Mouse (Mus musculus) liver, embryonic 11.5 days (tissue): Measurements from ENCODE around the gene Slc26a9. TPM values are rescaled to one million over a fixed set of nuclear protein-coding genes. Genes with fewer than 3 reads are reported as not detected.
A peak's percentile ranks its signal among the peaks of the same experiment; 100 is the strongest.

Source experiments
- ATAC-seq: fragments of 200-750 bp; cut with Nextera tagmentation; replicated peaks from 2 replicates; pipeline ENCODE4 v1.8.0; 2017; ENCODE audit warnings: moderate number of reproducible peaks, mild to moderate bottlenecking, moderate TSS enrichment, moderate library complexity; ENCODE audit not compliant: low FRiP score
- DNase-seq: peaks from one replicate; pipeline ENCODE4 v3.0.0-alpha.2; 2017; ENCODE audit warnings: low spot score
- H3K27ac ChIP-seq: fragments of 300-500 bp; sonication (generic); 2 replicates; pipeline ENCODE4 v1.5.1; 2014; ENCODE audit warnings: mild to moderate bottlenecking, low read depth, low read length, control low read depth
- H3K27me3 ChIP-seq: fragments of 300-500 bp; sonication (generic); replicated peaks from 2 replicates; pipeline ENCODE4 v1.6.1; 2014; ENCODE audit warnings: low read length, mixed read lengths; ENCODE audit not compliant: control insufficient read depth, insufficient read depth
- H3K36me3 ChIP-seq: fragments of 300-500 bp; sonication (generic); 2 replicates; pipeline ENCODE4 v1.6.1; 2014; ENCODE audit warnings: mild to moderate bottlenecking, low read length, moderate library complexity, mixed read lengths; ENCODE audit not compliant: control insufficient read depth, insufficient read depth
- H3K4me1 ChIP-seq: fragments of 300-500 bp; sonication (generic); replicated peaks from 2 replicates; pipeline ENCODE4 v1.6.1; 2014; ENCODE audit warnings: low read length, mixed read lengths; ENCODE audit not compliant: control insufficient read depth, insufficient read depth
- H3K4me2 ChIP-seq: fragments of 300-500 bp; sonication (generic); 2 replicates; pipeline ENCODE4 v1.6.1; 2014; ENCODE audit warnings: mild to moderate bottlenecking, control low read depth, moderate library complexity
- H3K4me3 ChIP-seq: fragments of 300-500 bp; sonication (generic); 2 replicates; pipeline ENCODE4 v1.5.1; 2014; ENCODE audit warnings: low read depth, low read length, control low read depth
- H3K9ac ChIP-seq: fragments of 300-500 bp; sonication (generic); 2 replicates; pipeline ENCODE4 v1.6.1; 2014; ENCODE audit warnings: low read depth, low read length, control low read depth
- H3K9me3 ChIP-seq: fragments of 300-500 bp; sonication (generic); 2 replicates; pipeline ENCODE4 v1.6.1; 2016; ENCODE audit warnings: low read length, inconsistent platforms, mixed read lengths; ENCODE audit not compliant: control insufficient read depth
- WGBS: fragments of 180-500 bp; shearing (Covaris S2); extraction: QIAGEN DNeasy Blood & Tissue Kit; methylation state at CpG from one replicate; pipeline ENCODE4 v1.1.7; 2014; 5-methylcytosine and 5-hydroxymethylcytosine counted together
- polyA plus RNA-seq: library from polyadenylated mRNA; unstranded; fragments of >200 nt; fragmentation: Nextera tagmentation; extraction: Ambion mirVana; gene quantifications from 2 replicates; pipeline ENCODE4 v1.2.1, GENCODE M21; 2014

The Slc26a9 gene
- polyA plus RNA-seq, 1 experiment from 2014 or later = not detected

DNA sequence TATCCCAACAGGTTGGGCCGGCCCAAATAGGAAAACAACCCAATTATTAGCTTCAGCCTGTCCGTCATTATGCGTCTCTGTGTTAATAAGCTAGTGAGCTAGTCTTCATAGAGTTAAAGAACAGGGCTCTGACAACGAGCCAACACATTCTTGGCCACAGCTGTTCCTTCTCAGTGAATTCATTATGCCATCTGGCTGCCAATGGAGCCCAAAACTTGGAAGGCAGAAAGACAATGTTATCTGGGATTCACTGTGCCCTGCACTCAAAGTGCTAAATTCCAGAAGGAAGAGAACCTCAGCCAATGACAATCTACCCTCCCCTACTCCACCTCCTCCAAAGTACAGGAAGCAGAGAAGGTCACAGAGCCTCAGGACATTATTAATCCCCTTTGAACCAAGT is 26.8 kb downstream of the Slc26a9 start:
- DNase-seq (no peak), ATAC-seq (no peak)
- Histone ChIP-seq H3K27me3 (peaks cover 3% of the 10 kb centered on the region; the same call in 1 of the 2 replicates), H3K36me3 (no peaks in the 10 kb centered on the region), H3K4me2 (no peak overlapping the region), H3K4me3 (no peak overlapping the region), H3K9me3 (no peaks in the 10 kb centered on the region), H3K4me1 (no peaks in the 10 kb centered on the region), H3K9ac (no peak overlapping the region), H3K27ac (no peak overlapping the region)
- WGBS = 71% methylated on average over 4 of the region's 4 CpGs

DNA sequence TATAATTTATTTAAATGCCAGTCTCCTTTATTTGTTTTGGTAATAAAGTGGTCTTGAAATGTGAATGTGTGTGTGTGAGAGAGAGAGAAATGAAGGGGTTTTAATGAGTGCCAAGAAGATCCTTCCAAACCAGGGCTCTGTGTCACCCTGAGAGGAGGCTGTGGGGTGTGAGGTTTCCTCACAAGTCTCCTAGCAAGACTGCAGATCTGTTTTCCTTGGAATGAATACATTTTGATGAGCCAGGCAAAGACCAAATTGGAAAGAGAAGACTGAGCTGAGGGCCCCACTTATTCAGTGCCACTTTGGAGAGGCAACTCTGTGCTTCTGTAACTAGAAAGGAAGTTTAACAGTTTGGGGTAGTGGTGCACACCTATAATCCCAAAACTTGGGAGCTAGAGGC is 27.6 kb downstream of the Slc26a9 start:
- Histone ChIP-seq H3K4me3 (no peak overlapping the region), H3K9me3 (no peaks in the 10 kb centered on the region), H3K27ac (no peak overlapping the region), H3K9ac (no peak overlapping the region), H3K4me1 (no peaks in the 10 kb centered on the region), H3K4me2 (no peak overlapping the region), H3K36me3 (no peaks in the 10 kb centered on the region), H3K27me3 (peaks cover 3% of the 10 kb centered on the region; the same call in 1 of the 2 replicates)
- DNase-seq (no peak), ATAC-seq (no peak)

DNA sequence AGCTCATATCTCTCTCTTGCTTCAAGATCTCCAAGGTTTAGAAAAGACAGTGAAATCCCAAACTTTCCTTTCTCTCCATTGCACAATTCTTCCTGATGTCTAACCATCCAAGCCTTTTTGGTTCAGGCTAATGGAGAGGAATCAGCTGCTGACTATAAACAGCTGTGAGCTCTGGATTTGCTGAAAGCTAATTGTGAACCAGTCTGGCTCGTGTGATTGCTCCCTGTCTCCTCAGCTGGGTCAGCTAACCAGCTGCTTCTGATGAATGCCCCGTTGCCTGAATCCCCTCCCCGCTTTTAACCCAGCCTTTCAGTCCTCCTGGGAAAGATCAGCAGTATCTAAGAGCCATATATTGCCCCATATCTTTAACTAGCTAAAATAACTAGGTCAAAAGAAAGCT is 50.8 kb downstream of the Slc26a9 start:
- no peak for DNase-seq
- WGBS = 54% methylated on average over 3 of the region's 3 CpGs
- no peak overlapping the region for H3K4me3 ChIP-seq

DNA sequence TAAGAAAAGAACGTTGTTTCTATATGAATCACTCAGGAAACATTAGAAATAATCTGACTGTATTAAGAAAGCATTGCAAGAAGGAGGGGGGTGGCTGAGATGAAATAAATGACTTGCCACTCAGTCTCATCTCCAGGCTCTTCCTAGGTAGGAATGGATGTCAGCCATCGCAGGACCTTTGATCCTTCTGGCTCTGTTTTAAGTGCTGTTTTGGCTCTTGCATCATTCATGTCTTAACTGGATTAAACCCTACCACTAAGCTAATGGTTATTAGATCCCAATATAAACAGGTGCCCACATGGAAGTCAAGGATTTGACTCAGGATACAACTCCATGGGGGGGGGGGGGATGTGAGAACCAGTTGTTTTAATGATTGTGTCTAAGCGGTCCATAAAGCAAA is 51.3 kb downstream of the Slc26a9 start:
- no peak overlapping the region for H3K27ac ChIP-seq
- peaks cover 11% of the 10 kb centered on the region for H3K27me3 ChIP-seq
- DNase-seq (no peak), ATAC-seq (no peak)
- no peaks in the 10 kb centered on the region for H3K36me3 ChIP-seq
- WGBS = 82% methylated on average over 3 of the region's 3 CpGs
- no peaks in the 10 kb centered on the region for H3K9me3 ChIP-seq
- H3K4me2 ChIP-seq = no peak overlapping the region
- H3K9ac ChIP-seq = no peak overlapping the region
- no peaks in the 10 kb centered on the region; the same call in 1 of the 2 replicates for H3K4me1 ChIP-seq
- H3K4me3 ChIP-seq = no peak overlapping the region

More for the DNA sequence above, 50.8 kb downstream of the Slc26a9 start:
- Histone ChIP-seq H3K9ac (no peak overlapping the region), H3K9me3 (no peaks in the 10 kb centered on the region), H3K27me3 (peaks cover 11% of the 10 kb centered on the region), H3K27ac (no peak overlapping the region), H3K4me1 (no peaks in the 10 kb centered on the region; the same call in 1 of the 2 replicates), H3K4me2 (no peak overlapping the region), H3K36me3 (no peaks in the 10 kb centered on the region)
- ATAC-seq = no peak

DNA sequence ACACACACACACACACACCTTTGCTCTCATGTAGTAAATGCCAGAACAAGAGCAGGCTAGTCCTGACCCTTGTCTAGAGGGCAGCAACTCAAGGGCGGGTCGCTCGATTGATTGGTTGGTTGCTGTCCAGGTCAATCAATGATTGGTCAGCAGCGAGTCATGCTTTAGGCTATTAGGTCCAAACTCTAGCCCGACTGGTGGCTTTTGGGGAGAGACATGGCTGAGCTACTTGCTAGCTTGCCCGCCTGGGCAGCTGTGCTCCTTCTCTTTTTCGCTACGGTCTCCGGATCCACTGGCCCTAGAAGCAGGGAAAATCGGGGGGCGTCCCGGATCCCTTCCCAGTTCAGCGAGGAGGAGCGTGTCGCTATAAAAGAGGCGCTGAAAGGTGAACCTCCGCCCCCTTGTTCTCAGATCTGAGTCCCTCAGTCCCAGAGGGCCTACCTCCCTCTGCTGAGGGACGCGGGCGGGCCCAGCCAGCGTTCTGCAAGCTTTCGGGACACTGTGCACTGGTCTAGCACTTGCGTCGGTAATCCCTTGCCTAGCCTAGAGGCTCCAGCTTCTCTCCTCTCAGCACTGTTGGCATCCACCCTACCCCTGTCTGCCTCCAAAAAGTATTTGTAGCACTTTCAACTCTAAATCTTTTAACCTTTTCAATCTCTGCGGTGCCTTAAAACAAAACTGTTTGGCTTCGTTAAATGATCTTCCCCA is 53.5 kb downstream of the Slc26a9 start, which contains the start of gene Pm20d1:
Gene Pm20d1 (plus strand): TSS at position 180 of the 708 bp plus-strand sequence.
- Histone ChIP-seq H3K4me3 (peak within 1 kb of the TSS; percentile 34), H3K36me3 (no peaks in the 10 kb centered on the region), H3K4me1 (no peaks in the 10 kb centered on the region; the same call in 1 of the 2 replicates), H3K4me2 (peak within 1 kb of the TSS; percentile 55), H3K27me3 (peaks cover 11% of the 10 kb centered on the region), H3K27ac (no peak within 1 kb of the TSS), H3K9me3 (no peaks in the 10 kb centered on the region), H3K9ac (peak within 1 kb of the TSS; percentile 12; the same call in 1 of the 2 replicates)
- peak; percentile 51 for DNase-seq
- 6% methylated on average over 26 of the region's 26 CpGs for WGBS
- ATAC-seq = peak; percentile 67

DNA sequence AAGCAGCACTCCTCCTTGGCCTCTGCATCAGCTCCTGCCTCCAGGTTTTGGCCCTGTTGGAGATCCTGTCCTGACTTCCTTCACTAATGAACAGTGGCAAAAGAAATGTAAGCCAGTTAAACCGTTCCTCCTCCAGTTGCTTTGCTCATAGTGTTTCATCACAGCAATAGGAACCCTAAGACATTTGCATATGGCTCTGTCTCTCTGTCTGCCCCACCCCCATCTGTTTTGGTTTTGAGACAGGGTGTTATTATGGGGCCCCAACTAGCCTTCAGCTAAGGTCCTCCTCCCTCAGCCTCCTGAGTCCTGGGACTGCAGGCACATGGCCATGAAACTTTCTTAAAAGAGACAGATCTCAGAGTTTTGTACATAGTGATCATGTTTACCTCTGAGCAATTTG is 56.2 kb downstream of the Slc26a9 start:
- ATAC-seq (no peak), DNase-seq (no peak)
- Histone ChIP-seq H3K9ac (no peak overlapping the region), H3K9me3 (no peaks in the 10 kb centered on the region), H3K36me3 (no peaks in the 10 kb centered on the region), H3K27me3 (peaks cover 11% of the 10 kb centered on the region), H3K4me1 (no peaks in the 10 kb centered on the region; the same call in 1 of the 2 replicates), H3K4me2 (no peak overlapping the region), H3K4me3 (no peak overlapping the region), H3K27ac (no peak overlapping the region)
- 32% methylated on average over 1 of the region's 1 CpGs for WGBS

DNA sequence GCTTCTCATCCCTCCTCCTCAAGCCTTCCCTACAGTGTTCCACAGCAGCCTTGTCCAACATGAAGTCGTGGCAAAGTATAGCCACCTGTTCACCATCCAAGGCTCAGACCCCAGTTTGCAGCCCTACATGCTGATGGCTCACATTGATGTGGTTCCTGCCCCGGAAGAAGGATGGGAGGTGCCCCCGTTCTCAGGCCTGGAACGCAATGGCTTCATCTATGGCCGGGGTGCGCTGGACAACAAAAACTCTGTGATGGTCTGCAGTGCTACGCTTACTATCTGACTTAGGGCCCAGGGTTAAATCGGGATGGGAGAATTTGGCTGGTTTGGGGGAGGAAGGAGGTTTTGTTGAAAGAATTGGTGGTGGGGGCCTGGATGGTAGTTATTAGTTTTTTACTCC is 57.2 kb downstream of the Slc26a9 start:
- DNase-seq (no peak), ATAC-seq (no peak)
- 88% methylated on average over 8 of the region's 8 CpGs for WGBS
- H3K4me1 ChIP-seq = no peaks in the 10 kb centered on the region; the same call in 1 of the 2 replicates
- H3K9me3 ChIP-seq = no peaks in the 10 kb centered on the region
- H3K4me2 ChIP-seq = no peak overlapping the region
- no peaks in the 10 kb centered on the region for H3K36me3 ChIP-seq
- H3K27me3 ChIP-seq = peaks cover 11% of the 10 kb centered on the region
- no peak overlapping the region for H3K27ac ChIP-seq
- H3K4me3 ChIP-seq = no peak overlapping the region
- no peak overlapping the region for H3K9ac ChIP-seq

DNA sequence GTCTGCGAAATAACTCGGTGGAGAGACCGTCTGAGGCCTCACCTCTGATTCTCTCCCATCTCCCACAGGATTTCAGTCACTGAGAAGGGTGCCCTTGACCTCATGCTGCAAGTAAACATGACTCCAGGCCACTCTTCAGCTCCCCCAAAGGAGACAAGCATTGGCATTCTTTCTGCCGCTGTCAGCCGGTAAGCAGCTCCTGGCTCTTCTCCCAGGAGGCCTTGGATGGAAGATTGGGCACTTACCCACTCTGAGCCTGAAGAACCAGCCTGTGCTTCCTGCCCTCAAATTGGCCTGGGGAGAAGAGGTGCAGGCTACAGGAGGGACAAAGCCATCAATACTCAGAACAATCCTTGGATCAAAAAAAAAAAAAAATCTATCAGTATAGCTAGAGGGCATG is 58.8 kb downstream of the Slc26a9 start:
- Histone ChIP-seq H3K9me3 (no peaks in the 10 kb centered on the region), H3K27me3 (peaks cover 4% of the 10 kb centered on the region), H3K4me2 (no peak overlapping the region), H3K4me1 (no peaks in the 10 kb centered on the region; the same call in 1 of the 2 replicates), H3K9ac (no peak overlapping the region), H3K4me3 (no peak overlapping the region), H3K27ac (no peak overlapping the region), H3K36me3 (no peaks in the 10 kb centered on the region)
- DNase-seq (no peak), ATAC-seq (no peak)
- 85% methylated on average over 5 of the region's 5 CpGs for WGBS

DNA sequence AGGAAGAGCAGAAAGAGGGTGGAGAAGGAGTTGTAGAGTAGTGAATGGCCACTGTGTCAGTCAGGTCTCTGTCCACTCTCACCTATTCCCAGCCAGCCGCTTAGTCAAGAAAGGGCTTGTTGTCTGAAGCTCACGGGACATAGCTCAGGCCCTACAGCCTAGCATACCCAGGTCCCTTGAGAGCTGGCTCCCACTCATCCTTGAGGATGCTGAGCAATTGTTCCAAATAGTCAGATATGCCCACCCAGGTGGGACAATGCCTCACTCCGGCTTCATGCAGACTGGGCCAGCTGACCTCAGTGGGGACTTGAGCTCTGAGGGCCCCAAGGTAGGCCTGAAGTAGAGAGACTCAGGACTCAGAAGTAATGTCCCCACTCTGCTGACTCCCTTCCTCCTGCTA is 60.3 kb downstream of the Slc26a9 start:
- H3K27me3 ChIP-seq = no peaks in the 10 kb centered on the region
- H3K9me3 ChIP-seq = no peaks in the 10 kb centered on the region
- DNase-seq (no peak), ATAC-seq (no peak)
- H3K36me3 ChIP-seq = no peaks in the 10 kb centered on the region
- 79% methylated on average over 3 of the region's 3 CpGs for WGBS
- H3K9ac ChIP-seq = no peak overlapping the region
- no peaks in the 10 kb centered on the region for H3K4me1 ChIP-seq
- H3K27ac ChIP-seq = no peak overlapping the region
- no peak overlapping the region for H3K4me2 ChIP-seq
- H3K4me3 ChIP-seq = no peak overlapping the region
